Mouse (Mus musculus): Measurements from ENCODE around the gene H2afj. TPM values are rescaled to one million over a fixed set of nuclear protein-coding genes. Genes with fewer than 3 reads are reported as not detected.
A peak's percentile ranks its signal among the peaks of the same experiment; 100 is the strongest.
"Not testable (repeated sequence)": the region's sequence is repeated elsewhere in the genome, so short reads cannot be mapped to it uniquely, and the experiment has no call there.

H2afj gene
- polyA plus RNA-seq, 1 experiment: 31.3 TPM

GRCm38 (mm10) chr6:136792884-136793758 lies 14.9 kb upstream of the H2afj start:
- peak overlapping the region; percentile 39; the same call in 1 of the 2 replicates for H3K4me3 ChIP-seq (ENCODE audit: insufficient read depth, low read length)
- H3K4me1 ChIP-seq (ENCODE audit: control insufficient read depth, insufficient read depth, low read length): no peaks in the 10 kb centered on the region; the same call in 1 of the 2 replicates
- TF ChIP-seq POLR2A (IDR thresholded peaks at IDR 0.05; ENCODE audit: low read depth, low read length): no peak
- no peak for TF ChIP-seq CTCF (IDR thresholded peaks at IDR 0.05; ENCODE audit: borderline replicate concordance, insufficient read depth, low read length)
- no peak overlapping the region for H3K27ac ChIP-seq (ENCODE audit: insufficient read depth, low read length)

- no peak overlapping the region for H3K27ac ChIP-seq (ENCODE audit: insufficient read depth, low read length)
- H3K4me1 ChIP-seq (ENCODE audit: control insufficient read depth, insufficient read depth, low read length): no peaks in the 10 kb centered on the region; the same call in 1 of the 2 replicates
- peak overlapping the region; percentile 39 for H3K4me3 ChIP-seq (ENCODE audit: insufficient read depth, low read length)
- TF ChIP-seq POLR2A (IDR thresholded peaks at IDR 0.05; ENCODE audit: low read depth, low read length) (no peak), CTCF (IDR thresholded peaks at IDR 0.05; ENCODE audit: borderline replicate concordance, insufficient read depth, low read length) (no peak)
Observed at GRCm38 (mm10) chr6:136793831-136794525, 14.1 kb upstream of the H2afj start.

GRCm38 (mm10) chr6:136795110-136795509 lies 12.9 kb upstream of the H2afj start:
- H3K4me3 ChIP-seq (ENCODE audit: insufficient read depth, low read length): no peak overlapping the region
- no peaks in the 10 kb centered on the region; the same call in 1 of the 2 replicates for H3K4me1 ChIP-seq (ENCODE audit: control insufficient read depth, insufficient read depth, low read length)
- no peak overlapping the region for H3K27ac ChIP-seq (ENCODE audit: insufficient read depth, low read length)
- TF ChIP-seq POLR2A (IDR thresholded peaks at IDR 0.05; ENCODE audit: low read depth, low read length): no peak
- TF ChIP-seq CTCF (IDR thresholded peaks at IDR 0.05; ENCODE audit: borderline replicate concordance, insufficient read depth, low read length): no peak

GRCm38 (mm10) chr6:136795850-136796249 lies 12.2 kb upstream of the H2afj start:
- TF ChIP-seq CTCF (IDR thresholded peaks at IDR 0.05; ENCODE audit: borderline replicate concordance, insufficient read depth, low read length) (no peak), POLR2A (IDR thresholded peaks at IDR 0.05; ENCODE audit: low read depth, low read length) (no peak)
- Histone ChIP-seq H3K4me3 (ENCODE audit: insufficient read depth, low read length) (no peak overlapping the region), H3K27ac (ENCODE audit: insufficient read depth, low read length) (no peak overlapping the region), H3K4me1 (ENCODE audit: control insufficient read depth, insufficient read depth, low read length) (no peaks in the 10 kb centered on the region; the same call in 1 of the 2 replicates)

GRCm38 (mm10) chr6:136797874-136798693 lies 10.0 kb upstream of the H2afj start:
- H3K4me1 ChIP-seq (ENCODE audit: control insufficient read depth, insufficient read depth, low read length); H3K27ac ChIP-seq (ENCODE audit: insufficient read depth, low read length); H3K4me3 ChIP-seq (ENCODE audit: insufficient read depth, low read length): not testable (repeated sequence)

GRCm38 (mm10) chr6:136800710-136801109 lies 7.3 kb upstream of the H2afj start:
- Histone ChIP-seq H3K4me3 (ENCODE audit: insufficient read depth, low read length) (no peak overlapping the region), H3K4me1 (ENCODE audit: control insufficient read depth, insufficient read depth, low read length) (no peaks in the 10 kb centered on the region; the same call in 1 of the 2 replicates), H3K27ac (ENCODE audit: insufficient read depth, low read length) (no peak overlapping the region)
- TF ChIP-seq POLR2A (IDR thresholded peaks at IDR 0.05; ENCODE audit: low read depth, low read length) (no peak), CTCF (IDR thresholded peaks at IDR 0.05; ENCODE audit: borderline replicate concordance, insufficient read depth, low read length) (no peak)

- Histone ChIP-seq H3K27ac (ENCODE audit: insufficient read depth, low read length) (no peak overlapping the region), H3K4me3 (ENCODE audit: insufficient read depth, low read length) (no peak overlapping the region), H3K4me1 (ENCODE audit: control insufficient read depth, insufficient read depth, low read length) (no peaks in the 10 kb centered on the region; the same call in 1 of the 2 replicates)
- TF ChIP-seq CTCF (IDR thresholded peaks at IDR 0.05; ENCODE audit: borderline replicate concordance, insufficient read depth, low read length) (no peak), POLR2A (IDR thresholded peaks at IDR 0.05; ENCODE audit: low read depth, low read length) (no peak; the same call in 1 of the 2 replicates)
Observed at GRCm38 (mm10) chr6:136801274-136801673, 6.8 kb upstream of the H2afj start.

- Histone ChIP-seq H3K4me1 (ENCODE audit: control insufficient read depth, insufficient read depth, low read length) (no peaks in the 10 kb centered on the region; the same call in 1 of the 2 replicates), H3K27ac (ENCODE audit: insufficient read depth, low read length) (0 out of 2 replicates have a peak overlapping the region, but pooled peaks have one; percentile 90), H3K4me3 (ENCODE audit: insufficient read depth, low read length) (peak overlapping the region; percentile 42)
- TF ChIP-seq CTCF (IDR thresholded peaks at IDR 0.05; ENCODE audit: borderline replicate concordance, insufficient read depth, low read length) (no peak), POLR2A (IDR thresholded peaks at IDR 0.05; ENCODE audit: low read depth, low read length) (no peak; the same call in 1 of the 2 replicates)
Observed at GRCm38 (mm10) chr6:136803093-136803738, 4.8 kb upstream of the H2afj start.
